Mouse (Mus musculus): ENCODE data around the gene Dcdc2a. TPM values are rescaled to one million over a fixed set of nuclear protein-coding genes. Genes with fewer than 3 reads are reported as not detected.
A peak's percentile ranks its signal among the peaks of the same experiment; 100 is the strongest.

The Dcdc2a gene
- polyA plus RNA-seq, 1 experiment, result 8.3 TPM

- TF ChIP-seq POLR2A (IDR thresholded peaks at IDR 0.05; ENCODE audit: extremely low read depth, insufficient read depth, low read length) (no peak), CTCF (IDR thresholded peaks at IDR 0.05; ENCODE audit: extremely low read depth, insufficient read depth, low read length) (no peak)
- Histone ChIP-seq H3K4me1 (ENCODE audit: control insufficient read depth, insufficient read depth, low read length) (peaks cover 3% of the 10 kb centered on the region; the same call in 1 of the 2 replicates), H3K27ac (ENCODE audit: insufficient read depth, low read length) (no peak overlapping the region), H3K4me3 (ENCODE audit: insufficient read depth, low read length) (no peak overlapping the region)
Measured at GRCm38 (mm10) chr13:25187326-25187710, 131.5 kb downstream of the Dcdc2a start.

GRCm38 (mm10) chr13:25189419-25190144 is 133.8 kb downstream of the Dcdc2a start:
- TF ChIP-seq CTCF (IDR thresholded peaks at IDR 0.05; ENCODE audit: extremely low read depth, insufficient read depth, low read length) (no peak), POLR2A (IDR thresholded peaks at IDR 0.05; ENCODE audit: extremely low read depth, insufficient read depth, low read length) (no peak)
- H3K4me1 ChIP-seq (ENCODE audit: control insufficient read depth, insufficient read depth, low read length), result peaks cover 3% of the 10 kb centered on the region; the same call in 1 of the 2 replicates
- H3K27ac ChIP-seq (ENCODE audit: insufficient read depth, low read length), result no peak overlapping the region
- H3K4me3 ChIP-seq (ENCODE audit: insufficient read depth, low read length), result no peak overlapping the region

GRCm38 (mm10) chr13:25190218-25190617 is 134.4 kb downstream of the Dcdc2a start:
- H3K27ac ChIP-seq (ENCODE audit: insufficient read depth, low read length), result no peak overlapping the region
- no peak for TF ChIP-seq POLR2A (IDR thresholded peaks at IDR 0.05; ENCODE audit: extremely low read depth, insufficient read depth, low read length)
- TF ChIP-seq CTCF (IDR thresholded peaks at IDR 0.05; ENCODE audit: extremely low read depth, insufficient read depth, low read length), result no peak
- peaks cover 3% of the 10 kb centered on the region; the same call in 1 of the 2 replicates for H3K4me1 ChIP-seq (ENCODE audit: control insufficient read depth, insufficient read depth, low read length)
- no peak overlapping the region for H3K4me3 ChIP-seq (ENCODE audit: insufficient read depth, low read length)

GRCm38 (mm10) chr13:25195706-25196105 is 139.9 kb downstream of the Dcdc2a start:
- Histone ChIP-seq H3K4me1 (ENCODE audit: control insufficient read depth, insufficient read depth, low read length) (no peaks in the 10 kb centered on the region), H3K4me3 (ENCODE audit: insufficient read depth, low read length) (no peak overlapping the region), H3K27ac (ENCODE audit: insufficient read depth, low read length) (0 out of 2 replicates have a peak overlapping the region, but pooled peaks have one; percentile 10)
- no peak for TF ChIP-seq CTCF (IDR thresholded peaks at IDR 0.05; ENCODE audit: extremely low read depth, insufficient read depth, low read length)
- TF ChIP-seq POLR2A (IDR thresholded peaks at IDR 0.05; ENCODE audit: extremely low read depth, insufficient read depth, low read length), result no peak

GRCm38 (mm10) chr13:25199916-25200315 is 144.1 kb downstream of the Dcdc2a start:
- H3K27ac ChIP-seq (ENCODE audit: insufficient read depth, low read length), result no peak overlapping the region
- TF ChIP-seq POLR2A (IDR thresholded peaks at IDR 0.05; ENCODE audit: extremely low read depth, insufficient read depth, low read length) (no peak), CTCF (IDR thresholded peaks at IDR 0.05; ENCODE audit: extremely low read depth, insufficient read depth, low read length) (no peak)

GRCm38 (mm10) chr13:25206950-25207349 is 151.1 kb downstream of the Dcdc2a start:
- Histone ChIP-seq H3K4me1 (ENCODE audit: control insufficient read depth, insufficient read depth, low read length) (no peaks in the 10 kb centered on the region), H3K27ac (ENCODE audit: insufficient read depth, low read length) (no peak overlapping the region), H3K4me3 (ENCODE audit: insufficient read depth, low read length) (no peak overlapping the region)
- no peak for TF ChIP-seq POLR2A (IDR thresholded peaks at IDR 0.05; ENCODE audit: extremely low read depth, insufficient read depth, low read length)
- TF ChIP-seq CTCF (IDR thresholded peaks at IDR 0.05; ENCODE audit: extremely low read depth, insufficient read depth, low read length), result no peak

More at GRCm38 (mm10) chr13:25199916-25200315, 144.1 kb downstream of the Dcdc2a start:
- Histone ChIP-seq H3K4me3 (ENCODE audit: insufficient read depth, low read length) (no peak overlapping the region), H3K4me1 (ENCODE audit: control insufficient read depth, insufficient read depth, low read length) (no peaks in the 10 kb centered on the region)

- no peak for TF ChIP-seq POLR2A (IDR thresholded peaks at IDR 0.05; ENCODE audit: extremely low read depth, insufficient read depth, low read length)
- TF ChIP-seq CTCF (IDR thresholded peaks at IDR 0.05; ENCODE audit: extremely low read depth, insufficient read depth, low read length), result no peak
- Histone ChIP-seq H3K4me1 (ENCODE audit: control insufficient read depth, insufficient read depth, low read length) (no peaks in the 10 kb centered on the region), H3K4me3 (ENCODE audit: insufficient read depth, low read length) (no peak overlapping the region), H3K27ac (ENCODE audit: insufficient read depth, low read length) (no peak overlapping the region)
Measured at GRCm38 (mm10) chr13:25218394-25218793, 162.6 kb downstream of the Dcdc2a start.

- H3K4me3 ChIP-seq (ENCODE audit: insufficient read depth, low read length), result no peak overlapping the region
- H3K4me1 ChIP-seq (ENCODE audit: control insufficient read depth, insufficient read depth, low read length), result no peaks in the 10 kb centered on the region
- TF ChIP-seq CTCF (IDR thresholded peaks at IDR 0.05; ENCODE audit: extremely low read depth, insufficient read depth, low read length) (no peak), POLR2A (IDR thresholded peaks at IDR 0.05; ENCODE audit: extremely low read depth, insufficient read depth, low read length) (no peak)
- H3K27ac ChIP-seq (ENCODE audit: insufficient read depth, low read length), result no peak overlapping the region
Measured at GRCm38 (mm10) chr13:25220186-25220787, 164.5 kb downstream of the Dcdc2a start.

- Histone ChIP-seq H3K4me3 (ENCODE audit: insufficient read depth, low read length) (no peak overlapping the region), H3K4me1 (ENCODE audit: control insufficient read depth, insufficient read depth, low read length) (no peaks in the 10 kb centered on the region), H3K27ac (ENCODE audit: insufficient read depth, low read length) (peak overlapping the region; percentile 53; the same call in 1 of the 2 replicates)
- TF ChIP-seq POLR2A (IDR thresholded peaks at IDR 0.05; ENCODE audit: extremely low read depth, insufficient read depth, low read length), result no peak
- TF ChIP-seq CTCF (IDR thresholded peaks at IDR 0.05; ENCODE audit: extremely low read depth, insufficient read depth, low read length), result no peak
Measured at GRCm38 (mm10) chr13:25251893-25252292, 196.1 kb downstream of the Dcdc2a start.

Data from cortical plate, adult 2 months (tissue).